Mouse (Mus musculus): ENCODE data around the gene Cacna1a. TPM values are rescaled to one million over a fixed set of nuclear protein-coding genes. Genes with fewer than 3 reads are reported as not detected.
A peak's percentile ranks its signal among the peaks of the same experiment; 100 is the strongest.

The Cacna1a gene
- polyA plus RNA-seq, 1 experiment = 0.37 TPM

DNA sequence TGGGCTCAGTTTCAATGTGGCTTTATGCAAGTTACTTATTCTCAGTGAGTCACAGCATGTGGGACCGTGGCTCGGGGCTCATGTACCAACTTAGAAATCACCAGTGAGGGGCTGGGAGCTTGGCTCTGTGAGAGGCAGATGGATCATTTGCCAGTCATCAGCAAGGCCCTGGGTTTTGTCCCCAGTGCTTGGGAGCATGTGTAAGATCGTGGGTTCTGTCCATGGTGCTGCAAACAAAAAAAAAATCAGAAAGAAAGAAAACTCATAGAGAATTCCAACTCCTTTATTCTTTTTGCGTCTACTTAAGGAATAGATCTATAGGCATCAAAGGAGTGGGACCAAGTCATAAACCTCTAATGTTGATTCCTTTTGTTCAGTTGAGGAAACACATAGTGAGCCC, 80.8 kb downstream of the Cacna1a start:
- no peaks in the 10 kb centered on the region for H3K4me1 ChIP-seq (ENCODE audit: control insufficient read depth, insufficient read depth, low read length)
- H3K4me3 ChIP-seq (replicated peaks; ENCODE audit: control insufficient read depth, low read depth, low read length) = no peak overlapping the region
- 70% methylated on average over 4 of the region's 4 CpGs for WGBS
- no peak overlapping the region for H3K27ac ChIP-seq (ENCODE audit: control insufficient read depth, insufficient read depth, low read depth, low read length, poor library complexity)
- TF ChIP-seq POLR2A (IDR thresholded peaks at IDR 0.05; ENCODE audit: borderline replicate concordance, control insufficient read depth, low read depth, low read length) (no peak), CTCF (IDR thresholded peaks at IDR 0.05; ENCODE audit: control insufficient read depth, insufficient read depth, low read length) (no peak)

DNA sequence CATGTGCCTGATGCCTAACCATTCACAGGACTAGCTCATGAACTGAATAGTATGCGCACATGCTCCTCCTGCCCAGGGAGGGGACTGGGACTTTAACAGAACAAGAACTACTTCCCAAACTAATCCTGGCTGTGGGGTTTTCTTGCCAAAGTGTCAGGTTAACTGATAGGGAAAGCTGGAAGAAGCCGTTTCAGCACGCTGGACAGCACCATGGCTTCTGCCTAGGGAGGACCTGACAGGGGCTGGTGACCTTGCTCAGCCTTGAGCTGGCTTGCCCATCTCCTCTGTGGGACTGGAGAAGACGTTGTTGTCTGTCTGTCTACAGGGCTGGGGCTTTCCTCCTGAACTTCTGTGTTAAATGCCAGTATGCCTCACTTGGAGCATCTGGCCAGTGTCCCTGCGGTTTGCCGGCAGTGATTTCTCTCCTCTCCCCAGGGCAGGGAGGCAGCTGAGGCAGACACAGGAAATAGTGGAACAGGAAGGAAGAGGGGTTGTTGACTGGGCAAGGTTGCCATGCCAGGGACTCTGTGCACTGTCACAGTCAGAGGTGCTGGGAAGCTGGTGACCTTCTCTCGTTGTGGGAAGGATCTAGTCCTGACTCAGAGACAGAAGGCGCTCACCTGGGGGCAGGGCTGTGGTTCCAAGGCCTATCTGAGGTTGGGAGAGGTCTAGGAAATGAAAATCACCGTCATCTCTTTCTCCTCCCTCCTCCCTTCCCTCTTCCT, 83.2 kb downstream of the Cacna1a start:
- Histone ChIP-seq H3K4me1 (ENCODE audit: control insufficient read depth, insufficient read depth, low read length) (no peaks in the 10 kb centered on the region), H3K27ac (ENCODE audit: control insufficient read depth, insufficient read depth, low read depth, low read length, poor library complexity) (no peak overlapping the region), H3K4me3 (replicated peaks; ENCODE audit: control insufficient read depth, low read depth, low read length) (no peak overlapping the region)
- WGBS = 25% methylated on average over 9 of the region's 9 CpGs
- TF ChIP-seq POLR2A (IDR thresholded peaks at IDR 0.05; ENCODE audit: borderline replicate concordance, control insufficient read depth, low read depth, low read length) = no peak
- no peak for TF ChIP-seq CTCF (IDR thresholded peaks at IDR 0.05; ENCODE audit: control insufficient read depth, insufficient read depth, low read length)

DNA sequence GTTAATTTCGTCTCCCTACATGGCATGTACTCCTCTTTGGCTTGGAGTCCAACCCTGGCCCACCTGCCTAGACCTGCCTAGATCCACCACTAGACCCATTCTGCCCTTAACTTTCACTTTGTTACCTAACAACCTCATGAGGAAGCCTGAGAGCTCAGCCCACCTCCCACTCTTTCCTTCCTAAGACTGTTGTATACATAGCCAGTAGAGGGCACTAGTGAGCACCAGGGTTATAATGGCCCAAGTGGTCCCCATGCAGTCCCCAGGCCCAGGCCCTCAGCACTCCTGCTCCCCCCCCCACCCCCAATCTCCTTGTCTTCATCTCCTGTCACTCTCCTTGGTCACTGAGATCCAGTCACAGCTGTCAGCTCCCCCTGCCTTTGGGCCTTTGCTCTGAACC, 86.2 kb downstream of the Cacna1a start:
- Histone ChIP-seq H3K4me1 (ENCODE audit: control insufficient read depth, insufficient read depth, low read length) (no peaks in the 10 kb centered on the region), H3K4me3 (replicated peaks; ENCODE audit: control insufficient read depth, low read depth, low read length) (no peak overlapping the region), H3K27ac (ENCODE audit: control insufficient read depth, insufficient read depth, low read depth, low read length, poor library complexity) (no peak overlapping the region)
- TF ChIP-seq POLR2A (IDR thresholded peaks at IDR 0.05; ENCODE audit: borderline replicate concordance, control insufficient read depth, low read depth, low read length) = no peak
- TF ChIP-seq CTCF (IDR thresholded peaks at IDR 0.05; ENCODE audit: control insufficient read depth, insufficient read depth, low read length) = peak; percentile 4; the same call in 1 of the 2 replicates
- WGBS = 75% methylated on average over 1 of the region's 1 CpGs

DNA sequence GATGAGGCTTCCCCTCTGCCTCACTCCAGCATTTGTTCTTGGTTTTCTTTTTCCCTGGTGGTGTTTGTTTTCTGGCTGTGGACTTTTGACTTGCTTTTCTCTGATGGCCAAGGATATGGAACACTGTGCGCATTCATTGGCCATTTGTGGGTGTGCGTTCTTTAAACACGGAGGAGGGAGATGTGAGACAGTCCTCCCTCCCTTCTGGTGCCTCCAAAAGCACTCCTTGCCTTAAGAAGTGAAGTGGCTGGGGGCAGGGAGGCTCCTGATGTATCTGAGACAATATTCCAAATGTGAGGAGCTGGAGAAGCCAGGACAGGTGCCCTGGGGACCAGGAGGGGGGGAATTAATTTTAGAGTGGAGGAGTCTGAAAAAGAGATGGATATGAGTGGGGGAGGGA, 89.1 kb downstream of the Cacna1a start:
- TF ChIP-seq CTCF (IDR thresholded peaks at IDR 0.05; ENCODE audit: control insufficient read depth, insufficient read depth, low read length) (no peak), POLR2A (IDR thresholded peaks at IDR 0.05; ENCODE audit: borderline replicate concordance, control insufficient read depth, low read depth, low read length) (no peak)
- Histone ChIP-seq H3K4me1 (ENCODE audit: control insufficient read depth, insufficient read depth, low read length) (no peaks in the 10 kb centered on the region), H3K27ac (ENCODE audit: control insufficient read depth, insufficient read depth, low read depth, low read length, poor library complexity) (no peak overlapping the region), H3K4me3 (replicated peaks; ENCODE audit: control insufficient read depth, low read depth, low read length) (no peak overlapping the region)
- WGBS = 85% methylated on average over 3 of the region's 3 CpGs

DNA sequence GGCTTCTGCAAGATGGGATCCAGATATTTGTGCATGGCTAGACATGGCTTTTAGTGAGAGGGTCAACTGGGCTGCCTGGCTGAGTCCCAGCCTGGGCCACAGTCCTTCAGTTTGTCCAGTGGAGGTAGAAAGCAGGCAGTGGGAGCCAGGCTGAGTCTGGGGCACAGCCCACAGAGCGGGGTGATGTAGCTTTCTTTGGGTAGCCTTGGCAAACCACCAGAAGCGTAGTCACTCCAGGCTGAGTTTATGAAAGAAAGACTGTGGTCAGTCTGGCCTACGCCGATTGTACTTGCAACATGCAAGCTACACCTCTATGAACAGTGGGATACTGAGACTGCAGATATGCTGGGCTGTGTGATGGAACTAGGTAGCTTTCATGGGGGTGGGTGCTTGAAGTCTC, 94.8 kb downstream of the Cacna1a start:
- no peaks in the 10 kb centered on the region for H3K4me1 ChIP-seq (ENCODE audit: control insufficient read depth, insufficient read depth, low read length)
- WGBS = 75% methylated on average over 4 of the region's 4 CpGs
- TF ChIP-seq CTCF (IDR thresholded peaks at IDR 0.05; ENCODE audit: control insufficient read depth, insufficient read depth, low read length) (no peak), POLR2A (IDR thresholded peaks at IDR 0.05; ENCODE audit: borderline replicate concordance, control insufficient read depth, low read depth, low read length) (no peak)
- no peak overlapping the region for H3K27ac ChIP-seq (ENCODE audit: control insufficient read depth, insufficient read depth, low read depth, low read length, poor library complexity)
- H3K4me3 ChIP-seq (replicated peaks; ENCODE audit: control insufficient read depth, low read depth, low read length) = no peak overlapping the region

- no peak for TF ChIP-seq POLR2A (IDR thresholded peaks at IDR 0.05; ENCODE audit: borderline replicate concordance, control insufficient read depth, low read depth, low read length)
- no peak for TF ChIP-seq CTCF (IDR thresholded peaks at IDR 0.05; ENCODE audit: control insufficient read depth, insufficient read depth, low read length)
- 68% methylated on average over 4 of the region's 4 CpGs for WGBS
- Histone ChIP-seq H3K4me3 (replicated peaks; ENCODE audit: control insufficient read depth, low read depth, low read length) (no peak overlapping the region), H3K27ac (ENCODE audit: control insufficient read depth, insufficient read depth, low read depth, low read length, poor library complexity) (no peak overlapping the region), H3K4me1 (ENCODE audit: control insufficient read depth, insufficient read depth, low read length) (no peaks in the 10 kb centered on the region)
Observed at GRCm38 (mm10) chr8:84485366-84485765, 97.1 kb downstream of the Cacna1a start.

- no peak overlapping the region for H3K4me3 ChIP-seq (replicated peaks; ENCODE audit: control insufficient read depth, low read depth, low read length)
- no peaks in the 10 kb centered on the region for H3K4me1 ChIP-seq (ENCODE audit: control insufficient read depth, insufficient read depth, low read length)
- no peak overlapping the region for H3K27ac ChIP-seq (ENCODE audit: control insufficient read depth, insufficient read depth, low read depth, low read length, poor library complexity)
- TF ChIP-seq POLR2A (IDR thresholded peaks at IDR 0.05; ENCODE audit: borderline replicate concordance, control insufficient read depth, low read depth, low read length) (no peak), CTCF (IDR thresholded peaks at IDR 0.05; ENCODE audit: control insufficient read depth, insufficient read depth, low read length) (no peak)
- WGBS = 69% methylated on average over 7 of the region's 7 CpGs
Observed at GRCm38 (mm10) chr8:84485864-84486263, 97.6 kb downstream of the Cacna1a start.

DNA sequence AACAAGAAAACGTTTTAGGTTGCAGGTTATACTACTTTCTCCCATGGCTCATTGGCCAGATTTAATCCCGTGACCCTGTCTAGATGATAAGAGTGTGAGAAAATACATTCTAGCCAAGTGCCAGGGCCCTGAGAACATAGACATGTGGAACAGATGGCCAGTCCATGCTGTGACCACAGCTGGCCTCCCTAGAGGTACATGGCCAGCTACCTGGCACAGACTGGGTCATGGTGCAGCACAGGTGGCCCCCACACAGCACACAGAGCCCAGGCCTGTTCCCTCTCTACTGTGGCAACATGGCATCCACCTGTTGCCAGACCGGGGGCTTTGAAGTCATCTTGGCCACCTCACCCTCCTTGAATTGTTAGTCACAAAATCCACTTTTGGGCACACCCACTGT, 101.0 kb downstream of the Cacna1a start:
- WGBS = 59% methylated on average over 3 of the region's 3 CpGs
- Histone ChIP-seq H3K27ac (ENCODE audit: control insufficient read depth, insufficient read depth, low read depth, low read length, poor library complexity) (no peak overlapping the region), H3K4me1 (ENCODE audit: control insufficient read depth, insufficient read depth, low read length) (no peaks in the 10 kb centered on the region), H3K4me3 (replicated peaks; ENCODE audit: control insufficient read depth, low read depth, low read length) (no peak overlapping the region)
- TF ChIP-seq CTCF (IDR thresholded peaks at IDR 0.05; ENCODE audit: control insufficient read depth, insufficient read depth, low read length) = no peak
- no peak for TF ChIP-seq POLR2A (IDR thresholded peaks at IDR 0.05; ENCODE audit: borderline replicate concordance, control insufficient read depth, low read depth, low read length)
